Mouse (Mus musculus): ENCODE measurements around the gene Clint1. TPM values are rescaled to one million over a fixed set of nuclear protein-coding genes. Genes with fewer than 3 reads are reported as not detected.

Clint1 gene
- 76.3 TPM for polyA plus RNA-seq (2021)

- in situ Hi-C loops (cut with MboI; ENCODE audit: low pct_unique_long_range_greater_than_20kb): no loop called here
- H3K27me3 ChIP-seq: no peaks in the 10 kb centered on the region
- ATAC-seq: peak; percentile 95
- ChIA-PET CTCF (no interaction called here), POLR2A (interaction anchor here (0.5 to 1.3 kb wide), 3 partner anchors 22 to 1132 kb away, joined by 3 read pairs; no protein-coding TSS in a partner anchor)
- no peak for DNase-seq (ENCODE audit: low read depth, low spot score)
- no peak for TF ChIP-seq CTCF (IDR thresholded peaks at IDR 0.05)
These were observed at the start of gene Clint1 for GRCm38 (mm10) chr11:45851516-45852123. Clint1 (plus strand) TSS chr11:45852051.

- no peak for ATAC-seq
- TF ChIP-seq CTCF (IDR thresholded peaks at IDR 0.05): no peak
- in situ Hi-C loops (cut with MboI; ENCODE audit: low pct_unique_long_range_greater_than_20kb): loop anchor here (5.0 kb wide), 1 partner anchor 78 kb away; no protein-coding TSS in a partner anchor
- CTCF ChIA-PET: no interaction called here
- POLR2A ChIA-PET: no interaction called here
- H3K27me3 ChIP-seq: no peaks in the 10 kb centered on the region
- no peak for DNase-seq (ENCODE audit: low read depth, low spot score)
These were observed 47.8 kb upstream of the Clint1 start for GRCm38 (mm10) chr11:45804068-45804467.

GRCm38 (mm10) chr11:45805312-45805772 is 46.5 kb upstream of the Clint1 start:
- in situ Hi-C loops (cut with MboI; ENCODE audit: low pct_unique_long_range_greater_than_20kb): no loop called here
- CTCF ChIA-PET: no interaction called here
- POLR2A ChIA-PET: no interaction called here
- no peak for TF ChIP-seq CTCF (IDR thresholded peaks at IDR 0.05)
- DNase-seq (ENCODE audit: low read depth, low spot score): no peak
- peak; percentile 90 for ATAC-seq
- no peaks in the 10 kb centered on the region for H3K27me3 ChIP-seq

GRCm38 (mm10) chr11:45805810-45806209 is 46.0 kb upstream of the Clint1 start:
- CTCF ChIA-PET: no interaction called here
- TF ChIP-seq CTCF (IDR thresholded peaks at IDR 0.05): no peak
- no peak for ATAC-seq
- no peak for DNase-seq (ENCODE audit: low read depth, low spot score)
- in situ Hi-C loops (cut with MboI; ENCODE audit: low pct_unique_long_range_greater_than_20kb): no loop called here
- POLR2A ChIA-PET: no interaction called here
- no peaks in the 10 kb centered on the region for H3K27me3 ChIP-seq

- ChIA-PET POLR2A (no interaction called here), CTCF (no interaction called here)
- ATAC-seq: no peak
- no peak for TF ChIP-seq CTCF (IDR thresholded peaks at IDR 0.05)
- H3K27me3 ChIP-seq: no peaks in the 10 kb centered on the region
- DNase-seq (ENCODE audit: low read depth, low spot score): no peak
- in situ Hi-C loops (cut with MboI; ENCODE audit: low pct_unique_long_range_greater_than_20kb): no loop called here
These were observed 45.6 kb upstream of the Clint1 start for GRCm38 (mm10) chr11:45806264-45806663.

GRCm38 (mm10) chr11:45806809-45807208 is 45.0 kb upstream of the Clint1 start:
- ATAC-seq: no peak
- POLR2A ChIA-PET: no interaction called here
- TF ChIP-seq CTCF (IDR thresholded peaks at IDR 0.05): no peak
- CTCF ChIA-PET: no interaction called here
- in situ Hi-C loops (cut with MboI; ENCODE audit: low pct_unique_long_range_greater_than_20kb): no loop called here
- DNase-seq (ENCODE audit: low read depth, low spot score): no peak
- H3K27me3 ChIP-seq: no peaks in the 10 kb centered on the region

- H3K27me3 ChIP-seq: no peaks in the 10 kb centered on the region
- ChIA-PET POLR2A (no interaction called here), CTCF (no interaction called here)
- no peak for ATAC-seq
- DNase-seq (ENCODE audit: low read depth, low spot score): no peak
- TF ChIP-seq CTCF (IDR thresholded peaks at IDR 0.05): no peak
- in situ Hi-C loops (cut with MboI; ENCODE audit: low pct_unique_long_range_greater_than_20kb): no loop called here
These were observed 44.0 kb upstream of the Clint1 start for GRCm38 (mm10) chr11:45807820-45808219.

- TF ChIP-seq CTCF (IDR thresholded peaks at IDR 0.05): no peak
- H3K27me3 ChIP-seq: no peaks in the 10 kb centered on the region
- in situ Hi-C loops (cut with MboI; ENCODE audit: low pct_unique_long_range_greater_than_20kb): no loop called here
- ChIA-PET POLR2A (no interaction called here), CTCF (no interaction called here)
- no peak for DNase-seq (ENCODE audit: low read depth, low spot score)
- no peak for ATAC-seq
These were observed 42.4 kb upstream of the Clint1 start for GRCm38 (mm10) chr11:45809424-45809823.

GRCm38 (mm10) chr11:45810056-45810455 is 41.8 kb upstream of the Clint1 start:
- ATAC-seq: no peak
- no peak for TF ChIP-seq CTCF (IDR thresholded peaks at IDR 0.05)
- in situ Hi-C loops (cut with MboI; ENCODE audit: low pct_unique_long_range_greater_than_20kb): no loop called here
- POLR2A ChIA-PET: no interaction called here
- H3K27me3 ChIP-seq: no peaks in the 10 kb centered on the region
- no peak for DNase-seq (ENCODE audit: low read depth, low spot score)
- CTCF ChIA-PET: interaction anchor here (1.5 kb wide), 1 partner anchor 36 kb away, joined by 3 read pairs; no protein-coding TSS in a partner anchor

- POLR2A ChIA-PET: no interaction called here
- DNase-seq (ENCODE audit: low read depth, low spot score) (no peak), ATAC-seq (no peak)
- CTCF ChIA-PET: interaction anchor here (1.5 kb wide), 1 partner anchor 35 kb away, joined by 3 read pairs; no protein-coding TSS in a partner anchor
- no peaks in the 10 kb centered on the region for H3K27me3 ChIP-seq
- in situ Hi-C loops (cut with MboI; ENCODE audit: low pct_unique_long_range_greater_than_20kb): no loop called here
- TF ChIP-seq CTCF (IDR thresholded peaks at IDR 0.05): no peak
These were observed 41.0 kb upstream of the Clint1 start for GRCm38 (mm10) chr11:45810805-45811204.

- in situ Hi-C loops (cut with MboI; ENCODE audit: low pct_unique_long_range_greater_than_20kb): no loop called here
- H3K27me3 ChIP-seq: no peaks in the 10 kb centered on the region
- no peak for DNase-seq (ENCODE audit: low read depth, low spot score)
- ChIA-PET POLR2A (no interaction called here), CTCF (interaction anchor here (2.0 kb wide), 1 partner anchor 66 kb away, joined by 5 read pairs; no protein-coding TSS in a partner anchor)
- ATAC-seq: no peak
- TF ChIP-seq CTCF (IDR thresholded peaks at IDR 0.05): no peak
These were observed 36.2 kb upstream of the Clint1 start for GRCm38 (mm10) chr11:45815603-45816002.

GRCm38 (mm10) chr11:45816712-45817111 is 35.1 kb upstream of the Clint1 start:
- no peak for TF ChIP-seq CTCF (IDR thresholded peaks at IDR 0.05)
- in situ Hi-C loops (cut with MboI; ENCODE audit: low pct_unique_long_range_greater_than_20kb): no loop called here
- DNase-seq (ENCODE audit: low read depth, low spot score) (no peak), ATAC-seq (no peak)
- H3K27me3 ChIP-seq: no peaks in the 10 kb centered on the region
- ChIA-PET CTCF (interaction anchor here (1.5 to 1.7 kb wide), 3 partner anchors 14 to 64 kb away, joined by 3 to 7 read pairs (median 3); no protein-coding TSS in a partner anchor), POLR2A (interaction anchor here (1.0 kb wide), 1 partner anchor 25 kb away, joined by 3 read pairs; no protein-coding TSS in a partner anchor)
